Mouse (Mus musculus) frontal cortex, adult (tissue): ENCODE data around the gene 4931417E11Rik.

Experiments
- ATAC-seq: cut with Nextera tagmentation; 2 replicates; pipeline ENCODE4 v1.9.2; 2017; ENCODE audit warnings: mild to moderate bottlenecking, moderate library complexity, mixed read lengths; ENCODE audit not compliant: low TSS enrichment

4931417E11Rik gene

GRCm38 (mm10) chr6:73469567-73469966 lies at the start of gene 4931417E11Rik:
Gene 4931417E11Rik, minus strand, starts transcription at chr6:73469667.
- ATAC-seq = no peak

- ATAC-seq = peak; percentile 96
Observed at GRCm38 (mm10) chr6:73517818-73518396, 48.4 kb upstream of the 4931417E11Rik start.

DNA sequence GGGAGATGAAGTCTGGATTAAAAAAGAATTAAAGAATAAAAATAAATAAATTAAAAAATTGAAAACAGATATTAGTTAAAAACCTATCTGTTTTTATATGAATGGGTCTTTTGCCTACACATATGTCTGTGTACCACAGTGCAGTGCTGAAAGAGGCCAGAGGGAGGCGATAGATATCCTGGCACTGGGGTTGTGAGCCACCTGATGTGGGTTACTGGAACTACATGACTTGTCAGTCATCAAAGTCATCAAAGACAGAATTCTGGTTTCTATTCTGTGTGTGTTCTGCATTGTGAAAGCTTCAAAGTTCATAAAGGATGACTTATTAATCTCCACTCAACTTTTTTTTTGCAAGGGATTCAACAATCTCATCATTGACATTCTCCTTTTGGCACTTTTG lies 43.4 kb upstream of the 4931417E11Rik start:
- no peak for ATAC-seq

DNA sequence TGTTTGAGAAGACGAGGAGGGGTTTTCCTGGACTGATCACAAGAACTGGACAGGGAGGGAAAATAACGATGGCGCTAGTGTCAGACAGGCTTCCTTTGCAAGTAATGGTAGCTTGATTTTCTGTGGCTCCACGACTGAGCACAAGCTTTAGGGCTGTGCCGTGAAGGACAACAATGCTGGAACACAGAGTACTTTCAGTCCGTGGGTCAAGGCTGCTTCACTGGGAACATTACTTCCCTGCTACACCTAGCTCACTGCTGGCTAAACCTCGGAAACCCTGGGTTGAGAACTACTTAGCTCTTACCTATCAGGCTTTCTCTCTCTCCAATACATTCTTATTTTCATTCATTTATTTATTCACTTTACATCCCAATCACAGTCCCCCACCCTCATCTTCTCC lies 30.2 kb upstream of the 4931417E11Rik start:
- no peak for ATAC-seq

DNA sequence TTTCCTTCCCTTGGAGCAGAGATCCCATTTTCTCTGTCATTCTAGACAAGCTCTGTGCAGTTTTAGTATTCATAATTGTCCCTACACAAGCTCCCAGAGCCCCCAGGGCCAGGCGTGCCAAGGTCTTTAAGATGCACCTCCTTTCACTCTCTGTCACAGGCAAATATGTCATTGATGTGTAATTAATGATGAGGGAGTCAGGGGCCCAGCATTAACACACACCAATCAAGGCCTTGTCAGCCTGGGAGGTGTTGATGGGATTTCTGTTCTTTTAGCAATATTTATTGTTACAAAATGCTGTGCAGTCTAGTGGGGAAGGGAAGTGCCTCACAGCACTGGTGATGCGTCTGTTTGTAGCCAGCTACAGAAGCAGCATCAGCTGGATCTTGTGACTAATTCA lies 27.9 kb upstream of the 4931417E11Rik start:
- ATAC-seq = peak; percentile 50; the same call in 1 of the 2 replicates

DNA sequence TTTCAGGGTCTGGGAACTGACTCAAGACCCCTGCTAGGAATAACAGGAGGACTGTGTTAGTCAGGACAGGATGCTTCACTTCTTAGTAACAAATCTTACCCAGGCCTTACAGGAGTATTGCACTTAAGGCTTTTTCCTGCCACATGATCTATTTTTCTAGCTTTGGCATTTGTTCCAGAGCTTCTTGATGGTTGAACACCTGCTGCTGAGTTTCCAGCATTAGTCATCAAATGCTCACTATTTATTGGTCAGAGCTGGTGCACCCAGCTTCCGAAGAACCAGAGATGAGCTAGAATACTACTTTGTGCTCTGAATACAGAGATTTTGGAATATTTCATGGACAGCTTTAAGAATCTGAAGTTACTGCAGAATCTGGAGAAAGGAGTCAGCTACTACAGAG lies 21.1 kb upstream of the 4931417E11Rik start:
- ATAC-seq = no peak

DNA sequence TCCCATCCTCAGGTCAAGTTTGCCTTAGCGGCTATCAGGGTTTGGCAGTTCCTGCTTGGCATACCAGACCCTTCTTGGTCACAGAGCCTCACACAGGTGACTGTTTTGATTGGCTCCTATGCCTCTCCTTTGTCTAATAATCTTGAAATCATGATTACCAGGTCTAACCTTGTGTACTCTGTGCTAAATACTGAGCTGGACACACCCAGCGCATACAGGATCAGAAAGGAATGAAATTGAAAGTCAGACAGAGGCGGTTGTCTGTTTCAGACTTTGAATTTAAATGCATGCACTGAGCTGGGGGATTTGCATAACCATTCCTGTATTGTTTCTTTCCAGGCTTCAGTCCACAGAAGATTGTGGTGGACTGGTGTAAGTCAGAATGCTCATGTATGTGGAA lies 16.1 kb upstream of the 4931417E11Rik start:
- ATAC-seq = no peak

GRCm38 (mm10) chr6:73466084-73466483 lies 3.4 kb downstream of the 4931417E11Rik start:
- ATAC-seq = no peak

GRCm38 (mm10) chr6:73462543-73462942 lies 6.9 kb downstream of the 4931417E11Rik start:
- no peak for ATAC-seq

- ATAC-seq = no peak
Observed at GRCm38 (mm10) chr6:73433912-73434311, 35.6 kb downstream of the 4931417E11Rik start.

GRCm38 (mm10) chr6:73428618-73429336 lies 40.7 kb downstream of the 4931417E11Rik start:
- ATAC-seq = peak; percentile 69

- ATAC-seq = no peak
Observed at GRCm38 (mm10) chr6:73427273-73427812, 42.1 kb downstream of the 4931417E11Rik start.
